Mouse (Mus musculus): ENCODE data around the gene Slc30a2. TPM values are rescaled to one million over a fixed set of nuclear protein-coding genes. Genes with fewer than 3 reads are reported as not detected.
"Not testable (repeated sequence)": the region's sequence is repeated elsewhere in the genome, so short reads cannot be mapped to it uniquely, and the experiment has no call there.

The Slc30a2 gene
- total and polyA plus RNA-seq, 2 experiments from 2014 or later, result 0.16 to 0.38 TPM

DNA sequence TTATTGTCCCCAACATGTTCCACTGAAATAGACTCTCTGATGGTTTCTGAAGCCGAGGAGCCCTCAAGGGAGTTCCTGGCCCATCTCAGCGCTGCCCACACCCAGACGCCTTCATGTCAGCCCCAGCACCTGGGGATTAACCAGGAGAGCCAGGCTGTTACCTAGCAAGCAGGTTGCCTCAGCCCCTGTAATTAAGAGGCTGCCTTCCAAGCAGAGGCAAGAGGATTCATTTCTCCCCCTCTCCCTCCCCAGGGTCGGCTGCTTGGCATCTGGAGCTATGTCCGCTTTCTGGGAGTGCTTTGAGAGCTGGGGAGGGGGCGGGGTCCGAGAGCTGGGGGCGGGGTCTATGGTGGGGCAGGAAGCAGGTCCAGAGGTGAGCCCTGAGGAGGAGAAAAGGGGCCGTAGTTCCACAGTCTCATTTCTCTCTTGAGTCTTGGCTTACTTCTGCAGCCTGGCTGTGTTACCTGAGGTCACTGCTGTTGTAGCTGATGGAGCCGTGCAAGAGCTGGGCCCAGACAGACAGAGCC lies 35.2 kb downstream of the Slc30a2 start:
- ATAC-seq (ENCODE audit: insufficient read depth, low read depth) (no peak), DNase-seq (ENCODE audit: low spot score) (no peak)
- Histone ChIP-seq H3K9ac (replicated peaks; ENCODE audit: low read depth, low read length) (no peak overlapping the region), H3K27ac (ENCODE audit: low read depth) (no peak overlapping the region), H3K4me1 (ENCODE audit: control insufficient read depth, insufficient read depth) (no peaks in the 10 kb centered on the region), H3K27me3 (ENCODE audit: control insufficient read depth, insufficient read depth, low read length) (no peaks in the 10 kb centered on the region), H3K9me3 (replicated peaks; ENCODE audit: control insufficient read depth, low read length) (no peaks in the 10 kb centered on the region), H3K4me2 (ENCODE audit: low read depth, low read length) (no peak overlapping the region), H3K36me3 (replicated peaks; ENCODE audit: control insufficient read depth, insufficient read depth, low read length) (no peaks in the 10 kb centered on the region), H3K4me3 (ENCODE audit: low read depth, low read length) (no peak overlapping the region)
- WGBS, result 48% methylated on average over 10 of the region's 10 CpGs
- no peak for TF ChIP-seq CTCF (IDR thresholded peaks at IDR 0.05; ENCODE audit: low read depth)
- TF ChIP-seq EP300 (IDR thresholded peaks at IDR 0.05; ENCODE audit: low read depth), result no peak

DNA sequence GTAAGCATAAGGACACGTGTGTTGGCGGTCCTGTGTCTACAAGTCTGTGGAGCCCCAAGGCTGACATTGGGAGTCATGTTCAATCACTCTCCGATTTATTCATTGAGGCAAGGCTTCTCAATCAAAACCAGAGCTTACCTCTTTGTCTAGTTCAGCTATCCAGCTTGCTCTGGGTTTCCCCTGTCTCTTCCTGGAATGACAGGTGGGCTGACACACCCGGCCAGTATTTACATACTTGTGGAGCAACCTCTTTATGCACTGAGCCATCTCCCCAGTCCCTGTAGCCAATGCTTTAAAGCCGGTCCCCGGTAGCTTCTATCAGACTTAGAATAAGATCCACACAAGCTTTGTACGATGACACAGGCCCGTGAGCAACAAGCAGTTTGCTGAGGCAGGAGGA lies 36.5 kb downstream of the Slc30a2 start:
- WGBS, result 84% methylated on average over 8 of the region's 8 CpGs
- H3K4me2 ChIP-seq (ENCODE audit: low read depth, low read length), result no peak overlapping the region
- ATAC-seq (ENCODE audit: insufficient read depth, low read depth), result no peak
- no peaks in the 10 kb centered on the region for H3K9me3 ChIP-seq (replicated peaks; ENCODE audit: control insufficient read depth, low read length)
- no peaks in the 10 kb centered on the region for H3K27me3 ChIP-seq (ENCODE audit: control insufficient read depth, insufficient read depth, low read length)
- TF ChIP-seq EP300 (IDR thresholded peaks at IDR 0.05; ENCODE audit: low read depth), result no peak
- no peak for TF ChIP-seq CTCF (IDR thresholded peaks at IDR 0.05; ENCODE audit: low read depth)
- H3K4me3 ChIP-seq (ENCODE audit: low read depth, low read length), result no peak overlapping the region
- no peaks in the 10 kb centered on the region for H3K4me1 ChIP-seq (ENCODE audit: control insufficient read depth, insufficient read depth)
- H3K36me3 ChIP-seq (replicated peaks; ENCODE audit: control insufficient read depth, insufficient read depth, low read length), result no peaks in the 10 kb centered on the region
- no peak for DNase-seq (ENCODE audit: low spot score)
- H3K9ac ChIP-seq (replicated peaks; ENCODE audit: low read depth, low read length), result no peak overlapping the region
- H3K27ac ChIP-seq (ENCODE audit: low read depth), result no peak overlapping the region

DNA sequence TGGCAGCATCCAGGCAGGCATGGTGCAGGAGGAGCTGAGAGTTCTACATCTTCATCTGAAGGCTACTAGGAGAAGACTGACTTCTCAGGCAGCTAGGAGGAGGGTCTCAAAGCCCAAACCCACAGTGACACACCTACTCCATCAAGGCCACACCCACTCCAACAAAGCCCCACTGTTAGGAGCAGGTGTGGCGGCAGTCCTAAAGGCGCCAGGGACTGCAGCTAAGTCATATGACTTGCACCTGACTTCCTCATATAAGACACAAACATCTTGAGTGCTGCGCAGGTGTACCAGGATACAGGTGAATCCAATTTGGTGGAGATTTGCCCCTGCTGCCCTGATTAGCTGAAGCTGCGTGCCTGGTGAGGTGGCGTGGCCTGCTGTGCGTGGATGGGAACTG lies 40.8 kb downstream of the Slc30a2 start, which contains the start of gene Extl1:
Gene Extl1, minus strand, starts transcription at position 101 of the 400 bp plus-strand sequence.
- H3K4me2 ChIP-seq (ENCODE audit: low read depth, low read length); ATAC-seq (ENCODE audit: insufficient read depth, low read depth); H3K27me3 ChIP-seq (ENCODE audit: control insufficient read depth, insufficient read depth, low read length); H3K4me1 ChIP-seq (ENCODE audit: control insufficient read depth, insufficient read depth); H3K36me3 ChIP-seq (replicated peaks; ENCODE audit: control insufficient read depth, insufficient read depth, low read length); H3K27ac ChIP-seq (ENCODE audit: low read depth); H3K9me3 ChIP-seq (replicated peaks; ENCODE audit: control insufficient read depth, low read length); H3K4me3 ChIP-seq (ENCODE audit: low read depth, low read length); H3K9ac ChIP-seq (replicated peaks; ENCODE audit: low read depth, low read length); DNase-seq (ENCODE audit: low spot score): not testable (repeated sequence)
- WGBS, result 95% methylated on average over 2 of the region's 6 CpGs

DNA sequence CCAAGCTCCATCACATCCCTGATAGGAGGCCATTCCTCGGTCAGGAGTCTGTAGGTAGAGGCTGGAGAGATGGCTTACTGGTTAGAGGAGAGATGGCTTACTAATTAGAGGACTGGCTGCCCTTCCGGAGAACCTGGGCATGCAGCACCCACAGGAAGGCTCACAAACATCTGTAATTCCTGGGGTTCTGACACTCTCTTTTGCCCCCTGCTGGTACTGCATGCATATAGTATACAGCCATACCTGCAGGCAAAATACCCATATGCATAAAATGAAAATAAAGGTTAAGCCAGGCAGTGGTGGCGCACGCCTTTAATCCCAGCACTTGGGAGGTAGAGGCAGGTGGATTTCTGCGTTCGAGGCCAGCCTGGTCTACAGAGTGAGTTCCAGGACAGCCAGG lies 44.3 kb downstream of the Slc30a2 start:
- DNase-seq (ENCODE audit: low spot score) (no peak), ATAC-seq (ENCODE audit: insufficient read depth, low read depth) (no peak)
- Histone ChIP-seq H3K27ac (ENCODE audit: low read depth) (no peak overlapping the region), H3K4me1 (ENCODE audit: control insufficient read depth, insufficient read depth) (no peaks in the 10 kb centered on the region), H3K4me2 (ENCODE audit: low read depth, low read length) (no peak overlapping the region), H3K27me3 (ENCODE audit: control insufficient read depth, insufficient read depth, low read length) (no peaks in the 10 kb centered on the region), H3K4me3 (ENCODE audit: low read depth, low read length) (no peak overlapping the region), H3K9me3 (replicated peaks; ENCODE audit: control insufficient read depth, low read length) (peaks cover 5% of the 10 kb centered on the region; the same call in 1 of the 2 replicates), H3K36me3 (replicated peaks; ENCODE audit: control insufficient read depth, insufficient read depth, low read length) (no peaks in the 10 kb centered on the region), H3K9ac (replicated peaks; ENCODE audit: low read depth, low read length) (no peak overlapping the region)
- TF ChIP-seq EP300 (IDR thresholded peaks at IDR 0.05; ENCODE audit: low read depth) (no peak), CTCF (IDR thresholded peaks at IDR 0.05; ENCODE audit: low read depth) (peak; percentile 52)
- 69% methylated on average over 6 of the region's 6 CpGs for WGBS

DNA sequence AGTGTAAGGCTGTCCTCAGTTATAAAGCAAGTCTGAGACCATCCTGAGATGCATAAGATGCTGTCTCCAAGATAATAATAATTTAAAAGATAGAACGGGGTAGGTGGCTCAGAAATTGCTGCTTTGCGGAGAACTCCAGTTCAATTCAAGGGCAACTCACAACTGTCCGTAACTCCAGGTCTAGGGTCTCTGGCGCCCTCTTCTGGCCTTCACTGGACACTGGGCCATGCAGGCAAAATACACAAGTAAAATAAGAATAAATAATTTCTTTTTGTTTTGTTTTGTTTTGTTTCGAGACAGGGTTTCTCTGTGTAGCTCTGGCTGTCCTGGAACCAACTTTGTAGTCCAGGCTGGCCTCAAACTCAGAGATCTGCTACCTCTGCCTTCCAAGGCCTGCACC lies 45.4 kb downstream of the Slc30a2 start:
- no peak overlapping the region for H3K9ac ChIP-seq (replicated peaks; ENCODE audit: low read depth, low read length)
- peaks cover 5% of the 10 kb centered on the region; the same call in 1 of the 2 replicates for H3K9me3 ChIP-seq (replicated peaks; ENCODE audit: control insufficient read depth, low read length)
- no peak; the same call in 1 of the 2 replicates for ATAC-seq (ENCODE audit: insufficient read depth, low read depth)
- no peak overlapping the region for H3K4me3 ChIP-seq (ENCODE audit: low read depth, low read length)
- DNase-seq (ENCODE audit: low spot score), result peak; percentile 53
- no peaks in the 10 kb centered on the region for H3K27me3 ChIP-seq (ENCODE audit: control insufficient read depth, insufficient read depth, low read length)
- H3K27ac ChIP-seq (ENCODE audit: low read depth), result no peak overlapping the region
- TF ChIP-seq EP300 (IDR thresholded peaks at IDR 0.05; ENCODE audit: low read depth) (no peak), CTCF (IDR thresholded peaks at IDR 0.05; ENCODE audit: low read depth) (peak; percentile 80)
- no peaks in the 10 kb centered on the region for H3K4me1 ChIP-seq (ENCODE audit: control insufficient read depth, insufficient read depth)
- no peak overlapping the region for H3K4me2 ChIP-seq (ENCODE audit: low read depth, low read length)
- no peaks in the 10 kb centered on the region for H3K36me3 ChIP-seq (replicated peaks; ENCODE audit: control insufficient read depth, insufficient read depth, low read length)
- WGBS, result 12% methylated on average over 5 of the region's 5 CpGs

DNA sequence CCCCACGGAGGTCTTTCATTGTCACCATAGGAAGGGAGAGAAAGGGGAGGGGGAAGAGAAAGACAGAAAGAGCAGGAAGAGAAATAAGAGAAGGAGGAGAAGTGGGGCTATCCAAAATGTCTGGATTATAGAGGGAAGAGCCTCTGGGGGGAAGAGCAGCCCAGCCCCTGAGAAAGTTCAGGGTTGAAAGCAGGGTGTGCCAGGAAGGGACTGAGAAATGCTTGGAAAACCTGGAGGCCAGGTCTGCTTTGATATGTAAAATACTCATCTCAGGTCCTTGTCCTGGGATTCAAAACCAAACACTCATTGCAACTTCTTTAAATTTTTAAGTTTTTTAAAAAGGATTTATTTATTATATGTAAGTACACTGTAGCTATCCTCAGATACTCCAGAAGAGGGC lies 48.7 kb downstream of the Slc30a2 start:
- TF ChIP-seq CTCF (IDR thresholded peaks at IDR 0.05; ENCODE audit: low read depth), result no peak
- H3K36me3 ChIP-seq (replicated peaks; ENCODE audit: control insufficient read depth, insufficient read depth, low read length), result no peaks in the 10 kb centered on the region
- no peak overlapping the region for H3K4me3 ChIP-seq (ENCODE audit: low read depth, low read length)
- 91% methylated on average over 1 of the region's 1 CpGs for WGBS
- no peak overlapping the region for H3K9ac ChIP-seq (replicated peaks; ENCODE audit: low read depth, low read length)
- H3K4me2 ChIP-seq (ENCODE audit: low read depth, low read length), result no peak overlapping the region
- DNase-seq (ENCODE audit: low spot score), result no peak
- H3K9me3 ChIP-seq (replicated peaks; ENCODE audit: control insufficient read depth, low read length), result peaks cover 5% of the 10 kb centered on the region; the same call in 1 of the 2 replicates
- no peaks in the 10 kb centered on the region for H3K27me3 ChIP-seq (ENCODE audit: control insufficient read depth, insufficient read depth, low read length)
- H3K4me1 ChIP-seq (ENCODE audit: control insufficient read depth, insufficient read depth), result no peaks in the 10 kb centered on the region
- ATAC-seq (ENCODE audit: insufficient read depth, low read depth), result no peak
- H3K27ac ChIP-seq (ENCODE audit: low read depth), result no peak overlapping the region

Measured in heart, postnatal 0 days (tissue).